Comparison of ENCODE assay signal across 13 mouse cellular contexts in genomic region chr17:45875325-45875724, GRCm38 (mm10).
"Had no signal": no experiment of that assay in that cellular context is flagged by ENCODE, and none has a peak within 500 bp of the region (broad histone marks: within the 10 kb centered on the region; RNA-seq: fewer than 3 reads in every experiment).

No protein-coding gene starts in this region.

- H3K27ac ChIP-seq: intestine, embryonic 15.5 days; kidney, embryonic 15.5 days; limb, embryonic 15.5 days; liver, embryonic 12.5 days; lung, embryonic 15.5 days; neural tube, embryonic 15.5 days had no signal

- DNase-seq: kidney, adult 18-20 months; kidney, postnatal 36 days; left cerebral cortex, postnatal 4 days; right cerebral cortex, adult 18-20 months; right cerebral cortex, postnatal 25 days had no signal

- H3K4me2 ChIP-seq: intestine, embryonic 15.5 days; kidney, embryonic 15.5 days; limb, embryonic 15.5 days; liver, embryonic 12.5 days; lung, embryonic 15.5 days; midbrain, embryonic 13.5 days; neural tube, embryonic 15.5 days had no signal

- H3K9ac ChIP-seq: intestine, embryonic 15.5 days; kidney, embryonic 15.5 days; limb, embryonic 15.5 days; liver, embryonic 12.5 days; lung, embryonic 15.5 days; midbrain, embryonic 13.5 days; neural tube, embryonic 15.5 days had no signal

- ATAC-seq: intestine, embryonic 15.5 days; liver, embryonic 12.5 days; midbrain, embryonic 13.5 days had no signal

- H3K36me3 ChIP-seq: intestine, embryonic 15.5 days; kidney, embryonic 15.5 days; limb, embryonic 15.5 days; liver, embryonic 12.5 days; lung, embryonic 15.5 days; midbrain, embryonic 13.5 days; neural tube, embryonic 15.5 days had no signal

- H3K9me3 ChIP-seq: intestine, embryonic 15.5 days; limb, embryonic 15.5 days; midbrain, embryonic 13.5 days; neural tube, embryonic 15.5 days had no signal

- H3K4me3 ChIP-seq: intestine, embryonic 15.5 days; kidney, embryonic 15.5 days; limb, embryonic 15.5 days; liver, embryonic 12.5 days; lung, embryonic 15.5 days; midbrain, embryonic 13.5 days; myocyte; neural tube, embryonic 15.5 days had no signal
